Mouse (Mus musculus) urinary bladder, adult 2 months (tissue): Measurements from ENCODE around the gene Kmo. TPM values are rescaled to one million over a fixed set of nuclear protein-coding genes. Genes with fewer than 3 reads are reported as not detected.

ENCODE experiments used
- DNase-seq: peaks from one replicate; pipeline ENCODE4 v3.0.0; 2022; ENCODE audit warnings: low spot score
- polyA plus RNA-seq: library from polyadenylated mRNA; depleted of rRNA; stranded (reverse); fragments of >200 nt; gene quantifications from 2 replicates; pipeline ENCODE4 v1.2.3, GENCODE M21; 2012

The Kmo gene
- polyA plus RNA-seq, 1 experiment: 2.3 TPM

DNA sequence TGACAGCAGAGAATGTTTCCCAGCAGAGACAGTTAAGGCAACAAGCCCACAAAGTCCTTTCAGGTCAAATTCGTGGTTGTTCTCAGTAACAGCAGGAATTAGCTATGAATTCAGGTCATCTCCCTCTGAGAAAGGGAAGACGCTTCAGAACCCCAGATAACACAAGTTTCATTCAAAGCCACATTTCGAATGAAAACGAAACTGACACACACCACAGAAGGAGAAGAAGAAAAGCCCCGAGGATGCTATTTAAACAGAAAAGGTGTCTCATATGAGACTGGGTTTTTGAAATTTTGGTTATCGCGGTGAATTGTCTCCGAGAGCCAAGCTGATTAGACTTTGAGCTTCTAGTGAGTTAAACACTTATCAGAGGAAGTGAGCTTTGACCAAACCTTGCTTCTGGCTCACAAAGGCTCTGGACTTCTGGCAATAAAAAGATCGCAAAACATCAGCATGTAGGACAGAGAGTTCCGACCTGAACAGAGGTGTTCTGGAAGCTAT lies 11.6 kb downstream of the Kmo start:
- no peak for DNase-seq

- no peak for DNase-seq
Observed at GRCm38 (mm10) chr1:175632470-175632869, 12.3 kb downstream of the Kmo start.

- no peak for DNase-seq
Observed at GRCm38 (mm10) chr1:175637677-175638076, 17.5 kb downstream of the Kmo start.

GRCm38 (mm10) chr1:175639072-175639471 lies 18.9 kb downstream of the Kmo start:
- no peak for DNase-seq

- DNase-seq: no peak
Observed at GRCm38 (mm10) chr1:175640435-175641150, 20.4 kb downstream of the Kmo start.

DNA sequence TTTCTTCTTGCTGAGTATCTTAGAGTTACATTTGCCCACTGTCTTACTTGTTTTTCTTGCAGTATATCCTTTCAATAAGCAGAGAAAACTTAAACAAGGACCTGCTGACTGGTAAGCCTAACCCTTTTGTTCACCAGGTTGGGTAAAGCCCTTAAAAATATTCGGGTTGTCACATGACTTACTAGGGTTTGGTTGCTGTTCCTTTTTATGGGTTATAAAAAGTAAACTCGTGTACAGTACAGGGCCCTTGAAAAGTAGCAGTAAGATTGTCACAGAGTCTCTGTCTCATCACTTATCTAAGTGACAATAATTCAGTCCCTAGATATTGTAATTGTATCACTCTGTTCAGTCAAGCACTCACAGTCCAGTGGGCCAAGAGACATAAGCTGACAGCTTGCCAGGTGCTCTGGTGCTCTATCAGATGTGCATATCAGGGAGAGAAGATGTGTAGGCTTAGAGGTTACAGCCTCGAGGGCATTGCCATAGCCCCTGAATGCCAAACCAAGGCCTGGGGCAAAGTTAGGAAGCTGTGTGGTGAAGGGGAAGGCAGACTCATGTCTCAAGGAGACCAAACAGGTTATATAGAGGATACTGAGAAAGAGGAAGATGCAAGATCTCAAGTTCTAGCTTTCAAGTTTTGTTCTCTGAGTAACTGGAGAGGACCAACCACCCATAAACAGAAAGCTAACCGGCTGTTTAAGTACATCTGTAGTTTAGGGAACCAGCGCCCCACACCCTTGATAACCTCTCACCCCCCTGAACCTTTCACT lies 23.5 kb downstream of the Kmo start:
- no peak for DNase-seq

DNA sequence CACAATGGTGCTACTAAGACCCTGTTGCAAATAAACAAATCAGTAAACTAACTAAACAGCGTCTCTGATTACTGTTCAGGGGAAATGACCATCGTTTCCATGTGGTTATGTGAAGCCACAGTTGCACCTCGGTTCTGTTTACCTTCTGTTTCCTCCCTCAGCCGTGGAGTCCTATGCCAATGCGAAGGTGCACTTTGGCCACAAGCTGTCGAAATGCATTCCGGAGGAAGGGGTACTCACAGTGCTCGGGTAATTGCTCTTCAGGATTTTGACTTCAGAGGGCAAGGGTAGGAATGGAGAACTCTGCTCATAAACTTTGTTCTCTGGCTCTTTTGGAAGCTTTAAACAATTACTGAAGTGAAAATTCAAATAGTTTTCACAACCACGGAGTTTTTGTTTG lies 26.8 kb downstream of the Kmo start:
- no peak for DNase-seq

- DNase-seq: no peak
Observed at GRCm38 (mm10) chr1:175648615-175649014, 28.4 kb downstream of the Kmo start.

DNA sequence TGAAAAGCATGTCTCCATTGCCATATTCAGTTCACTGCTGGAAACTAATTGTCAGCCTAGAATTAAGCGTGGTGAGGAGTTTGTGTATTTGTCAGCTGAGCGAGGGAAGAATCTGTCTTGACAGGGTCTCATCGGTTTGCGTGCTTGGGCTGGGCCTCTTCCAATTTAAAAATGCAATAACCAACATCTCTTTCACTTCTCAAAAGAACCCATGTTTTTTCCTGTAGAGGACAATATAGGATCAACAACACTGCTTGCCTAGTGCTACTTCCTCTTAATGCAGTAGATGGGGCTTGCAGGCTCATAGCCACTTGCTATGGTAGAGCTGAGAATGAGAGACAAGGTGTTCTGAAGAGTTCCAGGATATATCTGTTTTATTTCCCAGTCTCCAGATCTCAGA lies 39.7 kb downstream of the Kmo start:
- no peak for DNase-seq

DNA sequence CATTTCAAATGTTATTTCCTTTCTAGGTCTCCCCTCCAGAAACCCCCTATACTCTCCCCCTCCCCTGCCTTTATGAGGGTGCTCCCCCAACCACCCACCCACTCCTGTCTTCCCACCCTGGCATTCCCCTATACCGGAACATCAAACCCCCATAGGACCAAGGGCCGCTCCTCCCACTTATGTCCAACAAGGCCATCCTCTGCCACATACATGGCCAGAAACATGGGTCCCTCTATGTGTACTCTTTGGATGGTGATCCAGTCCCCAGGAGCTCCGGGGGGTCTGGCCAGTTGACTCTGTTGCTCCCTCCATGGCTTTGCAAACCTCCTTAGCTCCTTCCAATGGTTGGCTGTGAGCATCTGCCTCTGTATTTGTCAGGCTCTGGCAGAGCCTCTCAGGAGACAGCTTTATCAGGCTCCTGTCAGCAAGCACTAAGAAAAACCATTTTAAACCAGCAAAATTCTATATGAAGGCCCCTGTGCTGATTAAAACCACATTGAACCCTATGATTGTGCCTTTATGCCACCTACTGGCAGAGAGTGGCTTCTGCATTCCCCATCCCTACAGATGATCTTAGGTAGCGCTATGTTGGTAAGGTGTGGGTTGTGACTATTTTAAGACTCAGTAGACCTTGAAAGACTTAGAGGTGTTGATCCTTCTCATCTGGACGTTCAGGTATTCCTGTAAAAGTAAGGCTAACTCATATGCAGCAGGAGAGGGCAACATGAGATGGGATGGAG lies 48.7 kb downstream of the Kmo start:
- no peak for DNase-seq

DNA sequence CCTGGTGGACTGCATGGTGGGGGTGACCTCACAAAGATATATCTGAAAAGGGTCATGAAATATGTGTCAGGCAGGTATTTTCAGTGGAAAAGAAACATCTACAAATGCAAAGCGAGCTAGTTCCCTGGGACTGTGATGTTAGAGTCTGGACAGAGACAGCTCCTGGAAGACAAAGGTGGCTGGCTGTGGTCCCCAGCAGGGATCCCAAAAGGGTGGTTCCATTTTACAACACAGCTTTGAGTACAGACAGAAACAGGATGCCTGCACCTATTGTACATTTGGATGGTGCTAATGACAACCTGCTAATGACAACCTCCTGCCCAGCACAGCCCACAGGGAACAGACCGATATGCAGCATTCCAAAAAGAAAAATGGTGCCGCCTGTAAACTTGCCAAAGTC lies 49.3 kb downstream of the Kmo start:
- DNase-seq: no peak

DNA sequence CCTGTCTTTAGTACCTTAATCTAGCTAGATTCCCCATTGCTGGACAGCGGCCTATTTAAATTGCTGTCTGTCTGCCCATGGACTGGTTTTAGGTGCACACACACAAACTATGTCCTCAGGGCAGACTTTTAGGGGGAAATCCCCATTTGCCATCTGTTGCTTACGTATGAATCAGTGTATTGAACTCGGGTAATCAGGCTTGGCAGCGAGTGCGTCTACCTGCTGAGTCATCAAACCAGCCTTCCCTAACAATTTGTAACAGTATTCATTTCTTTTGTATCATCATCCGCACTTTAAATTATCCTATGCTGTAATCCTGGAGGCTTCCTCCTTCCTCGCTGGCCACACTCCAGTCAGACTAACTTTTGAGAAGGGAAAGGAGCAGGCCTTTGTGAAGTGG lies 49.9 kb downstream of the Kmo start:
- no peak for DNase-seq

GRCm38 (mm10) chr1:175671626-175672025 lies 51.4 kb downstream of the Kmo start:
- no peak for DNase-seq

DNA sequence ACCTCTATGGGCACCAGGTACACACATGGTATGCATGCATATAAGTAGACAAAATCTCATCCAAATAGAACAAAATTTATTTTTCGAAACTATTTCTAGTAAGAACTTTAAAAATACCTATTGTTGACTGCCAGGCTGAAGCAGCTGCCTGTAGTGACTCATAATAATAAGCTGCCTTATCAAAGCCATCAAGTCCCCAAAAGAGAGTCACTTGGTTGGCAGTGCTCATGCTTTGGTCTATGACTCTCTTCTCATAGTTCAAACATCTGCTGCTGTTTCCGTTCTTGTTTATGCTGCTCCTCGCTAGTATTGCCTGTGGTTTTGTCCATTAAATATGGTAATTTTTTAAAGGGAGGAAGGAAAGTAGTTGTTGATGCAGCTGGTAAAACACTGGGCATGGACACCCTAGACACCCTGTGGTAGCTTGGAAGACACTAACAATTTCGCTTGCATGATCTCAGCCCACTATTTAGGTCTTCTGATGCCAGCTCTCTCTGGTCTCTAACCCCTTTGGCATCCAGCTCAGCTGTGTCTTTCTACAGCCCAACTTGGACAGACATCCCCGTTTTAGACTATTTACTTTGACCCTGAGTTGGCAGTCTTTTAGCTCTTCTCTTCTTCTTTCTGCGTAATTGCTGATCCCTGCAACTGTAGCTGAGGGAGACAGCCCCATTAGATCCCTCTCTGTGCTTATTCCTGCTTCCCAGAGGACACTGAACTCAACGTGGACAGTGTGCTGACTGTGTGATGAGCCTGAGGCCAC lies 53.6 kb downstream of the Kmo start:
- no peak for DNase-seq

DNA sequence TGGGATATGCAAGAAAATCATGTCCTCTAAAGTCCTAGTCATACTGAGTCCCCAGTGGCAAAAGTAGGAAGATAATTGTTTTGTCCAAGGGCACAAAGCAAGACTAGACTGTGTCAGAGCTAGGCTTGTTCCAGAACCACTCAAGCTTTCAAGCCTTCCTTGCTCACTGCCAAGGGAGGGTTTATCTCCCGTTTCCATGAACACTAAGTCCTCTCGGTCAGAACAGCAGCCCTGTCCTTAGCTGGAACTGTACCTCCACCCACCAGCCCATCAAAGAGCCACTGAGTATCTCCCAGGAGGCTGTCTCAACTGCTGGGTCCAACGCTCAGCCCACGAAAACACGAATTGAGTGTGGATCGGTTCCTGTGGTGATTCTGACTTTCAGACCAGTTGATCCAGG lies 54.9 kb downstream of the Kmo start:
- DNase-seq: no peak

DNA sequence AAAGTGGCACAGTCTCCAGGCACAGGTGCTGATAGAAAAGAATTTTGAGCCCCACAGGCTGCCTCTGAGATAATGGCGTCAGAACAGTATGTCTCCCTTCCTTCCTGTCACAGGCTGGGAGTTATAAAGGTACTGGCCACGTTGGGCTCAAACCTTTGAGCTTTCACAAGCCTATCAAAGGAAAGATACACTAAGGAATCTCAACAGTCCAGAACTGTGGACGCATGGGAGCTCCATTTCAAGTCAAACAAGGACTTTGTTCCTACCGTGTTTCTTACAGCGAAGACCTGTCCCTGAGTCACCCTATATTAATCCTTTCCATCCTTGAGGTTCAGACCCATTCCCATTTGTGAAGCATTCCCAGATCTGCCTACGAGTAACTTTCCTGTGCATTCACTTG lies 57.3 kb downstream of the Kmo start:
- DNase-seq: no peak

- DNase-seq: no peak
Observed at GRCm38 (mm10) chr1:175680995-175681394, 60.8 kb downstream of the Kmo start.

GRCm38 (mm10) chr1:175691686-175692245 lies 71.6 kb downstream of the Kmo start:
- DNase-seq: peak; percentile 20

DNA sequence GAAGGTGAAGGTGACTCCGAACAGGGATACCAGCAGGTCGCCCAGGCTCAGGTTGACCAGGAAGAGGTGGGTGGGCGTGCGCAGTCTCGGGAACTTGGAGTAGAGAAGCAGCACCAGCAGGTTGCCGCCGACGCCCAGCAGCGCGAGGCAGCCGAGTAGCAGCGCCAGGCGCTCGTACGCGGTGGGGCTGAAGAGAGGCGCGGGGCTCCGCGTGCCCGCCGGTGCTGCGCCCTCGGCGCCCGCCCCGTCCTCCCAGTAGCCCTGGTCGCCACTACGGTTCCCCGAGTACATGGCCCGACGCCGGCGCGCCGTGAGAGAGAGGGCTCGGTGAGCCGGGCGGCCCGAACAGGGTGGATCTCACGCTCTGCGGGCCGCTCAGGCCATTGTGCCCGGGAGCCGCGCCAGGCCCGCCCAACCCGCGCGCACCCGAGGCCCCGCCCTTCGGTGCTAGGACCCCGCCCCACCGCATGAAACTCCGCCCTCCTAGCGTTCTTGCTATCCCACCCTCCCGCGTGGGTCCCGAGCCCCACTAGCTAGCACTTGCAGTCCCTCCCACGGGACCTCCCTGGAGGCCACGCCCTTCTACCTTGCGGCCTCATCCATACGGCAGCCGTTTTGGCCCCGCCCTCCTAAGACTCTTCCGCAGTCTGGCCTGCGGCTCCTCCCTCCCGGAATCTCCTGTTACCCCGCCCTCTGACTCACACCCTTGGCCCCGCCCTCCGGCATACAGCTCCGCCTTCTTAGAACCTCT lies 72.2 kb downstream of the Kmo start, which contains the start of the genes Opn3 and Chml:
Gene Opn3 (minus strand): TSS at position 531 of the 751 bp plus-strand sequence.
Gene Chml (minus strand): TSS at position 656 of the 751 bp plus-strand sequence.
- peak; percentile 97 for DNase-seq

GRCm38 (mm10) chr1:175692997-175693361 lies 72.8 kb downstream of the Kmo start:
- no peak for DNase-seq
